Mouse (Mus musculus): ENCODE measurements around the gene Tmem161b.

GRCm38 (mm10) chr13:84223018-84223417 lies 922 bp downstream of the Tmem161b start:
- TF ChIP-seq EP300 (IDR thresholded peaks at IDR 0.05; ENCODE audit: low read depth) (no peak), CTCF (IDR thresholded peaks at IDR 0.05; ENCODE audit: low read depth) (no peak)

All from heart, postnatal 0 days (tissue).